Mouse (Mus musculus): ENCODE measurements around the gene March1. TPM values are rescaled to one million over a fixed set of nuclear protein-coding genes. Genes with fewer than 3 reads are reported as not detected.
"Not testable (repeated sequence)": the region's sequence is repeated elsewhere in the genome, so short reads cannot be mapped to it uniquely, and the experiment has no call there.

Gene March1
- polyA plus RNA-seq, 1 experiment = 1.0 TPM

- no peak overlapping the region for H3K27ac ChIP-seq (replicated peaks; ENCODE audit: low read depth, low read length)
- no peak overlapping the region for H3K4me3 ChIP-seq (ENCODE audit: insufficient read depth, low read depth, low read length)
- H3K4me1 ChIP-seq (ENCODE audit: control insufficient read depth, insufficient read depth, insufficient read length, low read length) = no peaks in the 10 kb centered on the region
Measured at GRCm38 (mm10) chr8:66404711-66405414, 787.2 kb downstream of the March1 start.

GRCm38 (mm10) chr8:66405796-66406195 is 788.1 kb downstream of the March1 start:
- not testable (repeated sequence) for H3K4me3 ChIP-seq (ENCODE audit: insufficient read depth, low read depth, low read length)

DNA sequence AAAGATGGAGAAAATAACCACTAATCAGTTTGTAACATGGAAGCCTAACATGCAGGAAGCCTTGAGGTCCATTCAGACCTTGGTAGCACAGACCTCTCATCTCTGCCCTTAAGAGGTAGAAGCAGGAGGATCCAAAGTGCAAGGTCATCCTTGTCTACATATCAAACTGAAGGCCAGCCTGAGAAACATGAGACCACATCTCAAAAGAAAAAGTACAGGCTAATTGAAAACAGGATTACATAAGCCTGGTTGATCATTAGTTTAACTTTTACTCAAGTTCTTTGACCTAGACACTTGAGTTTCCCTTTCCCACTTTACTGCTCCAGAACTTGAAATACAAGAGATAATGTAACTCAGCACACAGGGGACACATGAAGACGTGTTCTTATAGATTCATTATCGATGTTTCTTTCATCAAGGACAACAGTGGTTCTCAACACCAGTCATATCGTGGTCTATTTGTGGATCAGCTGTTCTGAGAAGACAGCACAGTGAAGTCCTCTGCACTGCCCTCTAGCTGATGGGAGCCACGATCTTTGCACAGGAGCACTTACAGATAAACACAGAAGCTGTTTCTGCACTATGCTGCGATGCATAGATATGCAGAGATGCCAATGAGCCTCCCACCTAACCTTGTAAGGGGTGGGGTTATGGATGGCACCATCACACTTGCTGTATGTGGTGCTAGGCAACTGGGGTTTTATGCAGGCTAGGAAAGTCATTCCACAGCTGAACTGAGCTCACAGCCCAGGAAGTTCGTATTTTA is 789.1 kb downstream of the March1 start:
- Histone ChIP-seq H3K4me1 (ENCODE audit: control insufficient read depth, insufficient read depth, insufficient read length, low read length) (no peaks in the 10 kb centered on the region), H3K4me3 (ENCODE audit: insufficient read depth, low read depth, low read length) (no peak overlapping the region), H3K27ac (replicated peaks; ENCODE audit: low read depth, low read length) (no peak overlapping the region)

More at GRCm38 (mm10) chr8:66405796-66406195, 788.1 kb downstream of the March1 start:
- H3K27ac ChIP-seq (replicated peaks; ENCODE audit: low read depth, low read length); H3K4me1 ChIP-seq (ENCODE audit: control insufficient read depth, insufficient read depth, insufficient read length, low read length): not testable (repeated sequence)

- no peaks in the 10 kb centered on the region for H3K4me1 ChIP-seq (ENCODE audit: control insufficient read depth, insufficient read depth, insufficient read length, low read length)
- no peak overlapping the region for H3K27ac ChIP-seq (replicated peaks; ENCODE audit: low read depth, low read length)
- no peak overlapping the region for H3K4me3 ChIP-seq (ENCODE audit: insufficient read depth, low read depth, low read length)
Measured at GRCm38 (mm10) chr8:66410080-66410615, 792.4 kb downstream of the March1 start.

- no peak overlapping the region for H3K27ac ChIP-seq (replicated peaks; ENCODE audit: low read depth, low read length)
- H3K4me1 ChIP-seq (ENCODE audit: control insufficient read depth, insufficient read depth, insufficient read length, low read length) = no peaks in the 10 kb centered on the region
- H3K4me3 ChIP-seq (ENCODE audit: insufficient read depth, low read depth, low read length) = no peak overlapping the region
Measured at GRCm38 (mm10) chr8:66413101-66413500, 795.4 kb downstream of the March1 start.

- no peak overlapping the region for H3K27ac ChIP-seq (replicated peaks; ENCODE audit: low read depth, low read length)
- no peak overlapping the region for H3K4me3 ChIP-seq (ENCODE audit: insufficient read depth, low read depth, low read length)
- no peaks in the 10 kb centered on the region for H3K4me1 ChIP-seq (ENCODE audit: control insufficient read depth, insufficient read depth, insufficient read length, low read length)
Measured at GRCm38 (mm10) chr8:66415234-66415633, 797.5 kb downstream of the March1 start.

DNA sequence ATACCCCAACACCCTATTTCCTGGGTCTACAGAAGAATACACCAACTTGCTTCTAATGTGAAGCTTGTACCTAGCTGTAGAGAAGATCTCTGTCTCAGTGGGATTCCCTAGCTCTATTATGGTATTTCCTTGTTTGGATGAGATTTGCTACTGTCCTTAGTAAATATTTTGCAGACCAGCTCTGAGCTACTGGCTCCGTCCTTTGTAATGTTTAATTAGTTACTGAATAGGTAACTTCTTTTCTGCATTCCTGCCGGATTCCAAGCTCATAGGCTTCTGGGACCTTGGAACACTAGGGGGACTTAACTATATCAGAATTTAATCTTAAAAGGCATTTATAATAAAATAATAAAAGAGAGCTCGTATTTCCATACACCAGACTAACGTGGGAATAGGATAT is 799.9 kb downstream of the March1 start:
- not testable (repeated sequence) for H3K4me1 ChIP-seq (ENCODE audit: control insufficient read depth, insufficient read depth, insufficient read length, low read length); H3K27ac ChIP-seq (replicated peaks; ENCODE audit: low read depth, low read length); H3K4me3 ChIP-seq (ENCODE audit: insufficient read depth, low read depth, low read length)

GRCm38 (mm10) chr8:66430639-66431038 is 812.9 kb downstream of the March1 start:
- Histone ChIP-seq H3K27ac (replicated peaks; ENCODE audit: low read depth, low read length) (no peak overlapping the region), H3K4me1 (ENCODE audit: control insufficient read depth, insufficient read depth, insufficient read length, low read length) (no peaks in the 10 kb centered on the region), H3K4me3 (ENCODE audit: insufficient read depth, low read depth, low read length) (no peak overlapping the region)

- Histone ChIP-seq H3K4me1 (ENCODE audit: control insufficient read depth, insufficient read depth, insufficient read length, low read length) (no peaks in the 10 kb centered on the region), H3K27ac (replicated peaks; ENCODE audit: low read depth, low read length) (no peak overlapping the region)
Measured at GRCm38 (mm10) chr8:66433577-66433976, 815.9 kb downstream of the March1 start.

DNA sequence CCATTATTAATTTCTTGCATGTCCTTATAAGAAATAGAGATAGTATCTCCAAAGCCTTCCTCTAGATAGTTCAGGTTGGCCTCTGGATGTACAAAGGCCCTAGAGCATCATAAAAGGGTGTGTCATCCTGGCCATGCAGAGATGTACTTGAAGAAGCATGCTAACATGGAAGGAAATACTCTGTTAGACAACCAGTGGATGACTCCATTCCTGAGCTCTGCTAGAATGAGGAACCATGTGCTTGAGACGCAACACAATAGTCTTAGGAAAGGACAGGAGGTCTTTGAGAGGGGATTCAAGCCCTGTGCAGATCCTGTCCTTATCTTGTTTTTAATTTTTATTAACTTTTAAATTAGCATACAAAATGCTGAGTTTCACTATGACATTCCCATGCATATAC is 819.1 kb downstream of the March1 start:
- no peak overlapping the region for H3K4me3 ChIP-seq (ENCODE audit: insufficient read depth, low read depth, low read length)
- H3K27ac ChIP-seq (replicated peaks; ENCODE audit: low read depth, low read length) = no peak overlapping the region
- no peaks in the 10 kb centered on the region for H3K4me1 ChIP-seq (ENCODE audit: control insufficient read depth, insufficient read depth, insufficient read length, low read length)

More at GRCm38 (mm10) chr8:66433577-66433976, 815.9 kb downstream of the March1 start:
- H3K4me3 ChIP-seq (ENCODE audit: insufficient read depth, low read depth, low read length) = no peak overlapping the region

DNA sequence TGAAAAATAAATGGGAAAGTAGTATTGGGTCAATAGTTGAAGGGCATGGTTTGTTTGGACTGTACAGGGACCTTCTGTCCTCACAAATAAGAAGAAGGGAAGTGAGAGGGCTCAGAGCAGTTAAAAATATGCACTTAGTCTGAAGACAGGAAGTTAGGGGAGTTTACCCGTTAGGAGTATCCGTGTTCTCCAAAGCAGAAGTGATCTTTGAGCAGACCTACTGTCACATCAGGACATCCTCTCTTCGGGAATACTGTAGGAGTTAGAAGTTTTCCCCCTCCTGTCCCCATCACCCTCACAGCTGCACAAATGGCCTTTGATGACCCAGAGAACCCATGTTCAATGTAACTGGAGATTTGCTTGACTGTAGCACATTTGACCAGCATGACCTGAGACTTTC is 820.2 kb downstream of the March1 start:
- no peaks in the 10 kb centered on the region for H3K4me1 ChIP-seq (ENCODE audit: control insufficient read depth, insufficient read depth, insufficient read length, low read length)
- peak overlapping the region; percentile 59 for H3K27ac ChIP-seq (replicated peaks; ENCODE audit: low read depth, low read length)
- no peak overlapping the region for H3K4me3 ChIP-seq (ENCODE audit: insufficient read depth, low read depth, low read length)

GRCm38 (mm10) chr8:66438468-66438867 is 820.8 kb downstream of the March1 start:
- peak overlapping the region; percentile 59 for H3K27ac ChIP-seq (replicated peaks; ENCODE audit: low read depth, low read length)
- no peaks in the 10 kb centered on the region for H3K4me1 ChIP-seq (ENCODE audit: control insufficient read depth, insufficient read depth, insufficient read length, low read length)

GRCm38 (mm10) chr8:66441123-66441522 is 823.4 kb downstream of the March1 start:
- no peak overlapping the region for H3K27ac ChIP-seq (replicated peaks; ENCODE audit: low read depth, low read length)
- no peaks in the 10 kb centered on the region for H3K4me1 ChIP-seq (ENCODE audit: control insufficient read depth, insufficient read depth, insufficient read length, low read length)
- no peak overlapping the region for H3K4me3 ChIP-seq (ENCODE audit: insufficient read depth, low read depth, low read length)

More at GRCm38 (mm10) chr8:66438468-66438867, 820.8 kb downstream of the March1 start:
- H3K4me3 ChIP-seq (ENCODE audit: insufficient read depth, low read depth, low read length) = no peak overlapping the region

DNA sequence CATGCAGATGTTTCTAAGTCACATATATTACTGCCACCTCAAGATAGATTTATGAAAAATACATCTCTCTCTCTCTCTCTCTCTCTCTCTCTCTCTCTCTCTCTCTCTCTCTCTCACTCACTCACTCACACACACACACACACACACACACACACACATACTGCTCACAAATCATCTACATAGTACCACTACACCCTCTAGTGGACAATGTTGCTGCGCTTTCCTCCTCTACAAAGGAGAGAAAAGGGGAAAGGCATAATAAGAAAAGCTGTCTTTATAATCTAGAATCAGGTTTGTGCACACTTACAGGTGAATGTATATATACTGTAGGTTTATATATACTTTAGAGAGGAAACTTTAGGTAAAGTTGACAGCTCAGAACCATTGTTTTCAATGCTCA is 825.1 kb downstream of the March1 start:
- no peak overlapping the region for H3K4me3 ChIP-seq (ENCODE audit: insufficient read depth, low read depth, low read length)
- H3K4me1 ChIP-seq (ENCODE audit: control insufficient read depth, insufficient read depth, insufficient read length, low read length) = no peaks in the 10 kb centered on the region
- H3K27ac ChIP-seq (replicated peaks; ENCODE audit: low read depth, low read length) = no peak overlapping the region

DNA sequence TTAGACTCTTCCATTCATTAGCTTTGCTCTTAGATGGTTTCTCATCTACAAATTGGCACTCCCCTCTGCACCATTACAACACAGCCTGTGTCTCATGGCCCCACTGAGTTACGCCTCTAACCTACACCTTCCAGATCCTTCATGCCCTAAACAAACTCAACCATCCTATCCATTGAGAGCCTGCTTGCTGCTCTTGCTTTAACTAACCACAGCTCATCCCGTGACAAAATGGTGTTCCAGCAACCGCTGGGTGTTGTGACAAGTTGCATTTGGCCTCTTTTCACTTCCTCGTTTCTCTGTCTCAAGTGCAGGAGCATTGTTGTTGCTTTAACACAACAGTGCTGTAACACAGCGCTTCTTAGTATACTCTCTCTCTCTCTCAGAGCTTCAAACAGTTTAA is 826.4 kb downstream of the March1 start:
- H3K27ac ChIP-seq (replicated peaks; ENCODE audit: low read depth, low read length) = no peak overlapping the region
- no peak overlapping the region for H3K4me3 ChIP-seq (ENCODE audit: insufficient read depth, low read depth, low read length)
- H3K4me1 ChIP-seq (ENCODE audit: control insufficient read depth, insufficient read depth, insufficient read length, low read length) = no peaks in the 10 kb centered on the region
